Mouse (Mus musculus) T-helper 1 cell (primary cell): ENCODE results near the gene Srp72.

Experiments
- in situ Hi-C: fragments of 300-600 bp; cut with MboI, MseI; formaldehyde crosslinking; loops from one replicate; pipeline ENCODE4 v1.15.1; 2025; ENCODE audit warnings: high pct_unique_total_duplicates

Srp72 gene

DNA sequence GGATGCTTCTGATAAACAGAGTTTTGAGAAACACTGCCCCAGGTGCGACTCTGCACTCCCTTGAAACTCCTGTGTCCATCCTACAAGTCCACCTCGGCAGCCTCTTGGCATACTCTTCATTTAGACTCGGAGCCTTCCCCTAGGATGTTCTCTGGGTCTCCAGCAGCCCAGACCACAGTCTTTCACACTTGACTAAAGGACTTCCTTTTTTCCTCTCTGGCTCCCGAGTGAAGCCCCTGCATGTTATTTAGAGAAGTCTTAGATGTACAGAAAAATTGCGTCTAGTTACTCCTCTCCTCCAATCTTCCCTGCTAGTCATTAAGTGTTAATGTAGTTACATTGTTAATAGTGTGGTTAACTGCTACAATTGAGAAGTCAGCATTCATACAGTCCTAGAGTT is 69.9 kb downstream of the Srp72 start:
- in situ Hi-C loops: no loop called here
